Mouse (Mus musculus): ENCODE results near the gene Acvrl1. TPM values are rescaled to one million over a fixed set of nuclear protein-coding genes. Genes with fewer than 3 reads are reported as not detected.

Acvrl1 gene
- polyA plus RNA-seq, 1 experiment from 2014 or later, result 2.6 TPM

DNA sequence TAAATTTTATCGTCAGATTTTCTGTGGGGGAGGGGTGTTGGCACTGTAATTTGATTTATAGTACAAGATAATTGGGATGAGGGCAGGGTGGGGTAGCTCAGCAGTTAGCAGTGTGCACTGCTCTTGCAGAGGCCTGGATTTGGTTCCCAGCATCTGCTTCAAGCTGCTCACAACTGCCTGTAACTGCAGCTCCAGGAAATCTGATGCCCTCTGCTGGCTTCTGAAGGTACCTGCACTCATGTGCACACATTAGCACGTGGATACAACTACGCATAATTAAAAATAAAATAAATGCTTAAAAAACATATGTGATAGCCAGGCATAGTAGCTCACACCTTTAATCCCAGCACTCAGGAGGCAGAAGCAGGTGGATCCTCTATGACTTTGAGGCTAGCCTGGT is 57.2 kb downstream of the Acvrl1 start:
- H3K4me1 ChIP-seq (ENCODE audit: insufficient read depth), result peaks cover 22% of the 10 kb centered on the region
- no peaks in the 10 kb centered on the region for H3K9me3 ChIP-seq (ENCODE audit: low read length)
- DNase-seq (no peak), ATAC-seq (no peak)
- WGBS (ENCODE audit: insufficient replicate concordance), result 86% methylated on average over 3 of the region's 3 CpGs
- H3K4me2 ChIP-seq (ENCODE audit: low read depth, low read length), result no peak overlapping the region
- no peak overlapping the region for H3K9ac ChIP-seq (replicated peaks)
- H3K36me3 ChIP-seq (replicated peaks; ENCODE audit: insufficient read depth, low read length), result no peaks in the 10 kb centered on the region
- peak; percentile 33 for TF ChIP-seq CTCF (IDR thresholded peaks at IDR 0.05; ENCODE audit: low read depth)
- no peak for TF ChIP-seq EP300 (IDR thresholded peaks at IDR 0.05; ENCODE audit: low read depth)
- H3K27me3 ChIP-seq (ENCODE audit: insufficient read depth, low read length), result no peaks in the 10 kb centered on the region
- no peak overlapping the region for H3K4me3 ChIP-seq (ENCODE audit: low read depth, low read length)
- H3K27ac ChIP-seq (ENCODE audit: low read depth), result no peak overlapping the region

- Histone ChIP-seq H3K4me1 (ENCODE audit: insufficient read depth) (peaks cover 34% of the 10 kb centered on the region), H3K4me2 (ENCODE audit: low read depth, low read length) (no peak overlapping the region), H3K27me3 (ENCODE audit: insufficient read depth, low read length) (no peaks in the 10 kb centered on the region), H3K27ac (ENCODE audit: low read depth) (no peak overlapping the region), H3K4me3 (ENCODE audit: low read depth, low read length) (no peak overlapping the region), H3K9ac (replicated peaks) (no peak overlapping the region), H3K36me3 (replicated peaks; ENCODE audit: insufficient read depth, low read length) (no peaks in the 10 kb centered on the region), H3K9me3 (ENCODE audit: low read length) (no peaks in the 10 kb centered on the region)
- TF ChIP-seq CTCF (IDR thresholded peaks at IDR 0.05; ENCODE audit: low read depth) (peak; percentile 39; the same call in 1 of the 2 replicates), EP300 (IDR thresholded peaks at IDR 0.05; ENCODE audit: low read depth) (no peak)
- no peak for DNase-seq
- WGBS (ENCODE audit: insufficient replicate concordance), result 32% methylated on average over 5 of the region's 5 CpGs
- ATAC-seq, result no peak
Measured at GRCm38 (mm10) chr15:101187907-101188306, 59.6 kb downstream of the Acvrl1 start.

GRCm38 (mm10) chr15:101189981-101190761 is 61.8 kb downstream of the Acvrl1 start:
- H3K4me3 ChIP-seq (ENCODE audit: low read depth, low read length), result no peak overlapping the region
- H3K9ac ChIP-seq (replicated peaks), result no peak overlapping the region
- 53% methylated on average over 10 of the region's 10 CpGs for WGBS (ENCODE audit: insufficient replicate concordance)
- DNase-seq (no peak), ATAC-seq (peak; percentile 59)
- no peaks in the 10 kb centered on the region for H3K27me3 ChIP-seq (ENCODE audit: insufficient read depth, low read length)
- H3K4me1 ChIP-seq (ENCODE audit: insufficient read depth), result peaks cover 46% of the 10 kb centered on the region
- peak overlapping the region; percentile 70 for H3K27ac ChIP-seq (ENCODE audit: low read depth)
- H3K9me3 ChIP-seq (ENCODE audit: low read length), result no peaks in the 10 kb centered on the region
- H3K36me3 ChIP-seq (replicated peaks; ENCODE audit: insufficient read depth, low read length), result peaks cover 4% of the 10 kb centered on the region
- no peak overlapping the region for H3K4me2 ChIP-seq (ENCODE audit: low read depth, low read length)
- TF ChIP-seq CTCF (IDR thresholded peaks at IDR 0.05; ENCODE audit: low read depth), result no peak

DNA sequence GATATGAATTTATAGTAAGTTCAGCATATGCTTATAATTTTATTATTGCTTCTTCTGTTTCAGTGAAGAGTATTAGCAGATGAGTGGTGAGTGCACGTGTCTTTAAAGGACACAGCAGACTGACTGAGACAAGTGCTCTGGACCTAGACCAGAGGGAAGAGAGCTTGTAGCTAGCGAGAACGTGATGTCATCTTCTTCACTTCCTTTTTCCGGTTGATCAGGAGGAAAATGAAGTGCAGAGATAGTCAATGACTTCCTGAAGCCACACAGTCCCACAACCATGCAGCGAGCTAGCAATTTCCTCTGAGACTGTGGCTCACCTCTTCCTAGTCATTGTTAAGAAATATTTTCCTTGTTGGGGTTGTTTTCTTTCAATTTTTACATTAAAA is 62.4 kb downstream of the Acvrl1 start:
- H3K27me3 ChIP-seq (ENCODE audit: insufficient read depth, low read length), result no peaks in the 10 kb centered on the region
- H3K9ac ChIP-seq (replicated peaks), result no peak overlapping the region
- ATAC-seq, result no peak; the same call in 1 of the 2 replicates
- H3K9me3 ChIP-seq (ENCODE audit: low read length), result no peaks in the 10 kb centered on the region
- no peak overlapping the region for H3K4me3 ChIP-seq (ENCODE audit: low read depth, low read length)
- H3K27ac ChIP-seq (ENCODE audit: low read depth), result peak overlapping the region; percentile 70
- DNase-seq, result no peak
- H3K4me2 ChIP-seq (ENCODE audit: low read depth, low read length), result no peak overlapping the region
- 39% methylated on average over 5 of the region's 5 CpGs for WGBS (ENCODE audit: insufficient replicate concordance)
- TF ChIP-seq CTCF (IDR thresholded peaks at IDR 0.05; ENCODE audit: low read depth) (no peak), EP300 (IDR thresholded peaks at IDR 0.05; ENCODE audit: low read depth) (no peak)
- peaks cover 52% of the 10 kb centered on the region for H3K4me1 ChIP-seq (ENCODE audit: insufficient read depth)
- peaks cover 4% of the 10 kb centered on the region for H3K36me3 ChIP-seq (replicated peaks; ENCODE audit: insufficient read depth, low read length)

DNA sequence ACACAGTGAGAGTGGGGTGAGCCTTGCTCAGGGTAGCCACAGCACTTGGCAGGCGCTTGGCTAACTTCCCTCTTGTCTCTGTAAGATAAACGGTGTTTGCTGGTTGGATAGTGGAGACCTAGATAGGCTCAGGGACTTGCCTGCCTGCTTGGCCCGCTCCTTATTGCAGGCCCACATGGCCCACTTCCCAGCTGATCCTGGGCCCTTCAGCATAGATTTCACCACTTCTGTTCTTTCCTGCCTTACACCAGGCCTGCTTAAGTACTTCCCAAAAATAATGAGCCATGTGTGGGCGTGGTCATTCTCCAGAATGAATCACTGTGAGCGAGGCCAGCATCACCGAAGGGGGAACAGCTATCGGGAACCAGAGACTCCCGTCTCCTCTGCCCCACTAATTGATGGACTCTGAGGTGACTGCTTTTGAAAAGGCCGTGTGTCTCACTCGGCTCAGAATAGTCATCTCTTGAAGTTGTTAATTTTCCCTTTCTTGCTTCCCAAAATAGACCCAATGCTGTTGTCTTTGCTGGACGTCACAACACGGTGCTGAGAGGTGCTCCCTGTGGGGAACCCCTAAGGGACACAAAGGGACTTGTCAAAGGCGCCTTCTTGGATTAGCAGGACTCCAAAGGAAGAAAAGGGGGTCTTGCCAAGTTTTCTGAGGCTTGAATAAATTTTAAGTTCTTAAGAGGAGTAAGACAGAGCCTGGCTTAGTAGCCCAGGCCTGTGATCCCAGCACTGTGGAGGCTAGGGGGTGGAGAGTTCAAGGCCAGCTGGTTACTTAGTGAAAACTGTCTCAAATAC is 63.3 kb downstream of the Acvrl1 start:
- H3K36me3 ChIP-seq (replicated peaks; ENCODE audit: insufficient read depth, low read length), result peaks cover 7% of the 10 kb centered on the region
- H3K27ac ChIP-seq (ENCODE audit: low read depth), result peak overlapping the region; percentile 70
- no peak overlapping the region for H3K4me3 ChIP-seq (ENCODE audit: low read depth, low read length)
- no peak overlapping the region for H3K4me2 ChIP-seq (ENCODE audit: low read depth, low read length)
- H3K27me3 ChIP-seq (ENCODE audit: insufficient read depth, low read length), result no peaks in the 10 kb centered on the region
- DNase-seq (no peak), ATAC-seq (no peak)
- peaks cover 54% of the 10 kb centered on the region for H3K4me1 ChIP-seq (ENCODE audit: insufficient read depth)
- TF ChIP-seq EP300 (IDR thresholded peaks at IDR 0.05; ENCODE audit: low read depth) (no peak), CTCF (IDR thresholded peaks at IDR 0.05; ENCODE audit: low read depth) (no peak)
- H3K9me3 ChIP-seq (ENCODE audit: low read length), result no peaks in the 10 kb centered on the region
- no peak overlapping the region for H3K9ac ChIP-seq (replicated peaks)
- WGBS (ENCODE audit: insufficient replicate concordance), result 40% methylated on average over 13 of the region's 13 CpGs

GRCm38 (mm10) chr15:101192260-101192640 is 63.9 kb downstream of the Acvrl1 start:
- DNase-seq (no peak), ATAC-seq (no peak)
- Histone ChIP-seq H3K9me3 (ENCODE audit: low read length) (no peaks in the 10 kb centered on the region), H3K4me3 (ENCODE audit: low read depth, low read length) (no peak overlapping the region), H3K9ac (replicated peaks) (no peak overlapping the region), H3K36me3 (replicated peaks; ENCODE audit: insufficient read depth, low read length) (peaks cover 8% of the 10 kb centered on the region), H3K4me2 (ENCODE audit: low read depth, low read length) (no peak overlapping the region), H3K27ac (ENCODE audit: low read depth) (no peak overlapping the region), H3K27me3 (ENCODE audit: insufficient read depth, low read length) (no peaks in the 10 kb centered on the region), H3K4me1 (ENCODE audit: insufficient read depth) (peaks cover 54% of the 10 kb centered on the region)
- WGBS (ENCODE audit: insufficient replicate concordance), result 57% methylated on average over 7 of the region's 7 CpGs
- TF ChIP-seq CTCF (IDR thresholded peaks at IDR 0.05; ENCODE audit: low read depth) (no peak), EP300 (IDR thresholded peaks at IDR 0.05; ENCODE audit: low read depth) (no peak)
